Mouse (Mus musculus) spleen, adult 2 months (tissue): ENCODE data around the gene Srsf2. TPM values are rescaled to one million over a fixed set of nuclear protein-coding genes. Genes with fewer than 3 reads are reported as not detected.
"Not testable (repeated sequence)": the region's sequence is repeated elsewhere in the genome, so short reads cannot be mapped to it uniquely, and the experiment has no call there.

Source experiments
- DNase-seq, 2 experiments: peaks; one replicate each; pipeline versions ENCODE4 v3.0.0 to v3.0.0-alpha.2; 2012 to 2021; ENCODE audit warnings: low spot score in 2 of 2, low read depth in 1 of 2
- H3K27ac ChIP-seq: fragments of 200-500 bp; 2 replicates; pipeline ENCODE4 v1.5.1; 2012; ENCODE audit warnings: low read length, inconsistent platforms; ENCODE audit not compliant: insufficient read depth
- H3K27me3 ChIP-seq: fragments of 200-500 bp; 2 replicates; pipeline ENCODE4 v1.6.1; 2012; ENCODE audit warnings: mild to moderate bottlenecking, moderate library complexity, low read length, inconsistent platforms; ENCODE audit not compliant: control insufficient read depth, insufficient read depth
- H3K36me3 ChIP-seq: fragments of 200-500 bp; 2 replicates; pipeline ENCODE4 v1.6.1; 2012; ENCODE audit warnings: mild to moderate bottlenecking, low read length, inconsistent platforms; ENCODE audit not compliant: control insufficient read depth, insufficient read depth
- H3K4me1 ChIP-seq: fragments of 200-500 bp; 2 replicates; pipeline ENCODE4 v1.6.1; 2011; ENCODE audit warnings: inconsistent platforms; ENCODE audit not compliant: control insufficient read depth, insufficient read depth, insufficient read length
- H3K4me3 ChIP-seq: fragments of 200-500 bp; 2 replicates; pipeline ENCODE4 v1.5.1; 2011; ENCODE audit warnings: mild to moderate bottlenecking, inconsistent platforms; ENCODE audit not compliant: insufficient read depth, insufficient read length; ENCODE audit errors: extremely low read depth
- CTCF ChIP-seq: fragments of 200-500 bp; IDR thresholded peaks from 2 replicates; pipeline ENCODE4 v1.5.1; 2011; ENCODE audit warnings: mild to moderate bottlenecking, inconsistent platforms; ENCODE audit not compliant: insufficient read depth, insufficient read length, insufficient replicate concordance; ENCODE audit errors: extremely low read depth
- POLR2A ChIP-seq: fragments of 200-500 bp; IDR thresholded peaks from 2 replicates; pipeline ENCODE4 v1.6.1; 2011; ENCODE audit warnings: low read depth, low read length, inconsistent platforms
- WGBS: fragments of 180-500 bp; shearing (Covaris S2); methylation state at CpG from one replicate; pipeline ENCODE4 v1.1.7; 2018; 5-methylcytosine and 5-hydroxymethylcytosine counted together
- polyA plus RNA-seq: library from polyadenylated mRNA; depleted of rRNA; stranded (reverse); fragments of >200 nt; gene quantifications from 2 replicates; pipeline ENCODE4 v1.2.3, GENCODE M21; 2012; rRNA removed

The Srsf2 gene
- 546 and 923 TPM in 2 replicates for polyA plus RNA-seq

DNA sequence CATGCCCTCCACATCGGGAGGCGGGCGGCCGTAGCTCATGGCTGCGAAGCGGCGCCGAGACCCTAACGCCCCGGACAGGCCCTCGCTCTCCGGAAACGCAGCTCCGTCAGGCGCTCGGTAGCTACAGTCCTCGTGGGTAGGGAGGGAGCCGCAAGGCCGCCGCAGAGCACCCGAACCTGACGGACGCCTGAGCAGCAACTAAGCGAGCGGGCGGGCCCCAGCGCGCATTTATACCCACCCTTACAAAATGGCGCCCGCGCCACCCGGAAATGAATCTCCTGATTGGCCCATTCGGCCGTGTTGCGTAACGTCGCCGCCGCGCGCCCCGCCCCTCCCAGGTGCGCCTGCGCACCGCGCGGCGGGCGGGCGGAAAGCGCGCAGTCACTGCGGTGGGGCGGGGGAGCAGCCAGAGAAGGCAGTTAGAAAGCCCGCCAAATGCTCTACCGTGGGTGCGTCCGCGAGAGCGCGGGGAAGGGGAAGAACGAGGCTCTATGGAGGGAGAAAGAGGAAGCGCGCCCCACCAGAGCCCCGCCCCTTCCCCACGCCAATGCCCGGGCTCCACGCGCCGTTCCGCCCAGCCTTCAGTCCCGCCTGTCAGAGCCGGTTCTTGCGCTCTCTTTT lies at the start of gene Srsf2:
Gene Srsf2, minus strand, starts transcription at position 204 of the 621 bp plus-strand sequence.
- DNase-seq = peak; percentile 90 to 93
- WGBS = under 1% methylated on average over 67 of the region's 74 CpGs
- Histone ChIP-seq H3K27me3 (no peaks in the 10 kb centered on the region), H3K4me1 (no peaks in the 10 kb centered on the region; the same call in none of the 2 replicates), H3K4me3 (peak within 1 kb of the TSS; percentile 96), H3K36me3 (peaks cover 16% of the 10 kb centered on the region), H3K27ac (peak within 1 kb of the TSS; percentile 99)
- TF ChIP-seq POLR2A = peak; percentile 99
- TF ChIP-seq CTCF = no peak

DNA sequence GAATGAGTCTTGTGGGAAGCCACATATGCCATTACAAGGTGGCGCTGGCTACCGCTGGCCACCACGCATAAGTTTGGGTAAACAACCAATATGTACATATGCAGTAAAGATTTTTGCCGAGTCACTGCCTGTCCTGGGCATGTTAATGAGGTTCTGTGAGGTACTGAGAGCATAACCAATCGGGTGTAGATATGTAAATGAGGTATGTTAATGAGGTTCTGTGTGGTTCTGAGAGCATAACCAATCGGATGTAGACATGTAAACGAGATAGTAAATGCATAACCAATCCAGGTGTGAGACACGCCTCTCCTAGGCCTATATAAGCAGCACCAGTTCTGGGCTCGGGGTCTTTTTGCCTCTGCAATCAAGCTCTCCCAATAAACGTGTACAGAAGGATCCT lies 49.7 kb upstream of the Srsf2 start:
- H3K27ac ChIP-seq = not testable (repeated sequence)
- 83% methylated on average over 10 of the region's 10 CpGs for WGBS

DNA sequence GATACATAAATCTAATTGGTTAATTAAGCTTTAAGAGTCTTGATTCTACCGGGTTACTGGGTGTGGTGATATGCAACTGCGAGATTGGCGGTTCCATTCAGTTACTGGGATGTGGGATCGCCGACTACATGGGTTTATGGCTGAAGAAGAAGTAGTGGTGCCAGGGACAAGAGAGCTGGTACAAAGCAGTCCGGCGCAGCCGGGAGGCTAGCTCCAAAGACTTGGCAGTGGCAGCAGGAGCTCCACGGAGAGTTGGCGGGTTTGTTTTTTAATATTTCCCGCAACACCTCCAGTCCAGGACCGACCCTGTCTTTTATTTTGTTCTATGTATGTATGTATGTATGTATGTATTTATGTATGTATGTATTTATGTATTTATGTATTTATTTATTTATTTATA lies 46.4 kb upstream of the Srsf2 start:
- WGBS = 89% methylated on average over 12 of the region's 12 CpGs
- 0 out of 2 replicates have a peak, but pooled peaks cover 3% of the 10 kb centered on the region for H3K27me3 ChIP-seq
- TF ChIP-seq CTCF (no peak), POLR2A (no peak)
- H3K4me1 ChIP-seq = no peaks in the 10 kb centered on the region
- H3K36me3 ChIP-seq = no peaks in the 10 kb centered on the region
- H3K27ac ChIP-seq = no peak overlapping the region
- DNase-seq = no peak
- H3K4me3 ChIP-seq = no peak overlapping the region

More for the DNA sequence above, 49.7 kb upstream of the Srsf2 start:
- DNase-seq, H3K36me3 ChIP-seq, H3K4me3 ChIP-seq, H3K27me3 ChIP-seq, H3K4me1 ChIP-seq: not testable (repeated sequence)

DNA sequence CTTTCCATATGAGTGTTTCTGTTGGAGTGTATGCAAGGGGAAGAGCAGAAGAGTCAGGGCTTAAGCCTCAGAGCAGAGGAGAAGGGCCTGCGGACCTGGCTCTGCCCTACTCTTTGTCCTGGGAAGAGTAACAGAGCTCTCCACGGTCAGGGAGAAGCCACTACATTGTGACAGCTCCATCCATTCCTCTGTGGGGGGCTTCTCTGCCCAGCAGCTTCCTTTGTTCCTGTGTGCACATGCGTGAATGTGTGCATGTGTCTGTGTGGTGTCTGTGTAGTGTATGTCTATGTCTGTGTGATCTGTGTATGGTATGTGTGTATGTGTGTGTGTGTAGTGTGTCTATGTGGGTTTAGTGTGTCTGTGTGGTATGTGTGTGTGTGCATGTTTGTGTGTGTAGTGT lies 42.5 kb upstream of the Srsf2 start:
- 79% methylated on average over 3 of the region's 3 CpGs for WGBS
- 0 out of 2 replicates have a peak, but pooled peaks cover 3% of the 10 kb centered on the region for H3K27me3 ChIP-seq

GRCm38 (mm10) chr11:116893532-116894442 lies 40.9 kb upstream of the Srsf2 start:
- Histone ChIP-seq H3K27ac (no peak overlapping the region), H3K27me3 (0 out of 2 replicates have a peak, but pooled peaks cover 1% of the 10 kb centered on the region), H3K4me1 (no peaks in the 10 kb centered on the region), H3K36me3 (no peaks in the 10 kb centered on the region), H3K4me3 (no peak overlapping the region)
- 53% methylated on average over 19 of the region's 19 CpGs for WGBS
- DNase-seq = no peak
- no peak for TF ChIP-seq CTCF
- no peak for TF ChIP-seq POLR2A

More for the DNA sequence above, 42.5 kb upstream of the Srsf2 start:
- no peaks in the 10 kb centered on the region for H3K4me1 ChIP-seq
- no peaks in the 10 kb centered on the region for H3K36me3 ChIP-seq
- no peak overlapping the region for H3K4me3 ChIP-seq
- no peak for DNase-seq
- H3K27ac ChIP-seq = no peak overlapping the region
- TF ChIP-seq CTCF (no peak), POLR2A (no peak)

DNA sequence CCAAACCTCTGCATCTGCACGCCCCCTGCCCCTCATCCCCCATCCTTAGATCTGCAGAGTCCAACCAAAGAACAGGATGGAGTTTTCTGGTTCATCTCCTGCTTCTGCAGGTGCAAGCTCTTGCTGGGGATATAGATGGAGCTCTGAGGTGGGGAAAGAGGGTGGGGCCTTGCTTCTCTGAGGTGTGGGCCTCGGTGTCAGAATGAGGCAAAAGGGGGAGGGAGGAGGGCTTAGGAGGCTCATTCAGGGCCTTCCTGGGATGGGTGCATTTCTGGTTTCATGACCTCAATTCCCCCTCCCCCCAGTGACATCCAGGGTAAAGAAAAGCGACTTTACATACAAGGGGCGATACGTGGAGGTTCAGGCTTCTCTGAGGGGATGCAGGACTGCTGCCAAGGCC lies 34.2 kb upstream of the Srsf2 start:
- Histone ChIP-seq H3K36me3 (no peaks in the 10 kb centered on the region), H3K27me3 (0 out of 2 replicates have a peak, but pooled peaks cover 1% of the 10 kb centered on the region), H3K4me3 (no peak overlapping the region), H3K4me1 (no peaks in the 10 kb centered on the region; the same call in 1 of the 2 replicates), H3K27ac (no peak overlapping the region)
- TF ChIP-seq CTCF (no peak), POLR2A (no peak)
- no peak for DNase-seq
- 76% methylated on average over 5 of the region's 5 CpGs for WGBS
